Mouse (Mus musculus) C3H10T1/2 (cell line): ENCODE results near the gene Pla2g4c. TPM values are rescaled to one million over a fixed set of nuclear protein-coding genes. Genes with fewer than 3 reads are reported as not detected.

Experiments used
- polyA plus RNA-seq, 2 experiments: library from polyadenylated mRNA; unstranded; fragments of >200 nt; fragmentation: generic; extraction: Trizol; gene quantifications; one replicate each; pipeline ENCODE4 v1.2.1; 2012; ENCODE audit warnings: missing spikeins in 2 of 2

Gene Pla2g4c
- polyA plus RNA-seq = under 1 TPM; 0.01 to 0.09 TPM

GRCm38 (mm10) chr7:13324316-13324715, at the start of gene Pla2g4c:
Gene Pla2g4c (plus strand): TSS chr7:13324655.

GRCm38 (mm10) chr7:13277081-13277480, 47.4 kb upstream of the Pla2g4c start, which contains the start of gene Lig1:
Gene Lig1 (plus strand): TSS chr7:13277283.

GRCm38 (mm10) chr7:13278308-13278891, 46.1 kb upstream of the Pla2g4c start, which contains the start of gene Zswim9:
Gene Zswim9 (minus strand): TSS chr7:13278721.

GRCm38 (mm10) chr7:13397832-13398231, 73.4 kb downstream of the Pla2g4c start, which contains the start of gene Cabp5:
Gene Cabp5 (plus strand): TSS chr7:13398132.

Other genes with a start within 250 kb of the Pla2g4c start
- not detected for gene Vmn1r85, start 229.5 kb upstream of the Pla2g4c start, polyA plus RNA-seq
- gene Vmn1r86, start 204.7 kb upstream of the Pla2g4c start, polyA plus RNA-seq = not detected
- gene Vmn1r87, start 184.5 kb upstream of the Pla2g4c start, polyA plus RNA-seq = not detected
- gene Vmn1r88, start 165.1 kb upstream of the Pla2g4c start, polyA plus RNA-seq = under 1 TPM in 1 of 2 experiments, not detected in 1; 0.02 TPM
- not detected for gene Vmn1r89, start 111.6 kb upstream of the Pla2g4c start, polyA plus RNA-seq
- 100 to 1,000 TPM in 1 of 2 experiments, 10 to 100 TPM in 1; 40.3 to 121 TPM for gene Lig1, start 47.4 kb upstream of the Pla2g4c start, polyA plus RNA-seq
- 1 to 10 TPM in 1 of 2 experiments, under 1 TPM in 1; 0.66 to 5.3 TPM for gene Zswim9, start 45.9 kb upstream of the Pla2g4c start, polyA plus RNA-seq
- gene Cabp5, start 73.5 kb downstream of the Pla2g4c start, polyA plus RNA-seq = not detected
- not detected for gene Bsph1, start 126.2 kb downstream of the Pla2g4c start, polyA plus RNA-seq
- not detected for gene Bsph2, start 246.4 kb downstream of the Pla2g4c start, polyA plus RNA-seq